Mouse (Mus musculus): ENCODE measurements at regions not wholly inside any gene's neighbourhood (a gene's known extent, or its start where the extent isn't known, plus 50 kb on each side); places are given as distances from the start of the nearest gene placed in this dataset.
A peak's percentile ranks its signal among the peaks of the same experiment; 100 is the strongest.

GRCm38 (mm10) chr3:91263540-91263939, 172.9 kb upstream of the 9130204L05Rik start:
- peak; percentile 79 for DNase-seq (ENCODE audit: low read depth)
- TF ChIP-seq CTCF (IDR thresholded peaks at IDR 0.05; ENCODE audit: borderline replicate concordance, extremely low read depth, insufficient read depth, insufficient read length) (no peak), POLR2A (IDR thresholded peaks at IDR 0.05; ENCODE audit: borderline replicate concordance, extremely low read depth, insufficient read depth, insufficient read length, poor library complexity, severe bottlenecking) (no peak)

DNA sequence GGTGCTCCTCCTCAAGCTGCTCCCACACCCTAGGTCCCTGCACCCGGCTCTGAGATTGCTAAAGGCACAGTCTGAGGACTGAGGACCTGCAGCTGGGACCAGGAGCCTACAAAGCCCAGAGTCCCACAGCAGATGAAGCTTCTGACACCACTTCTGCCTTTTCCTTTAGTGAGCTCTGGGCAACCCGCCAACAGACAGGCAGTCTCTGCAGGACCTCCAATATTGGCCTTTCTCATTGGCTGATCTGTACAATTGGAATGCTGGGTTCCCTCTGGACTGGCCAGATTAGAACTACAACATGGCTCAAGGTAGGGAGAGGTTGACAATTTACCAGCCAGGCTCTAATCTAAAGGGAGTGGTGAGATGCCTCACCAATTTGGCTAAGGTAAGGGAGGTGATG, 164.3 kb upstream of the 9130204L05Rik start:
- DNase-seq (ENCODE audit: low read depth): peak; percentile 20

- TF ChIP-seq CTCF (IDR thresholded peaks at IDR 0.05; ENCODE audit: borderline replicate concordance, extremely low read depth, insufficient read depth, insufficient read length) (no peak), POLR2A (IDR thresholded peaks at IDR 0.05; ENCODE audit: borderline replicate concordance, extremely low read depth, insufficient read depth, insufficient read length, poor library complexity, severe bottlenecking) (no peak)
- peak; percentile 1 for DNase-seq (ENCODE audit: low read depth)
Measured at GRCm38 (mm10) chr3:91223157-91223556, 132.6 kb upstream of the 9130204L05Rik start.

- no peak for DNase-seq (ENCODE audit: low read depth)
- no peak for TF ChIP-seq CTCF (IDR thresholded peaks at IDR 0.05; ENCODE audit: borderline replicate concordance, extremely low read depth, insufficient read depth, insufficient read length)
Measured at GRCm38 (mm10) chr3:91213280-91213679, 122.7 kb upstream of the 9130204L05Rik start.
